Mouse (Mus musculus) lung, postnatal 10 days (tissue): ENCODE data around the gene Cct7.
A peak's percentile ranks its signal among the peaks of the same experiment; 100 is the strongest.

Experiments used
- DNase-seq: peaks from one replicate; pipeline ENCODE4 v3.0.0; 2021

Cct7 gene

GRCm38 (mm10) chr6:85504908-85505307, 53.6 kb downstream of the Cct7 start:
- no peak for DNase-seq

GRCm38 (mm10) chr6:85508602-85509001, 57.3 kb downstream of the Cct7 start:
- no peak for DNase-seq

GRCm38 (mm10) chr6:85510476-85510875, 59.2 kb downstream of the Cct7 start:
- DNase-seq: peak; percentile 50

GRCm38 (mm10) chr6:85511286-85512055, 60.2 kb downstream of the Cct7 start:
- DNase-seq: peak; percentile 74

- no peak for DNase-seq
These were observed 60.7 kb downstream of the Cct7 start for GRCm38 (mm10) chr6:85512056-85512440.

- DNase-seq: no peak
These were observed 61.5 kb downstream of the Cct7 start for GRCm38 (mm10) chr6:85512577-85513530.

- peak; percentile 22 for DNase-seq
These were observed 62.2 kb downstream of the Cct7 start, which contains the start of gene Egr4 for GRCm38 (mm10) chr6:85513531-85513910. Gene Egr4, minus strand, starts transcription at chr6:85513589.

- DNase-seq: no peak
These were observed 64.6 kb downstream of the Cct7 start for GRCm38 (mm10) chr6:85515941-85516340.
